Mouse (Mus musculus): ENCODE measurements at regions not wholly inside any gene's neighbourhood (a gene's known extent, or its start where the extent isn't known, plus 50 kb on each side); places are given as distances from the start of the nearest gene placed in this dataset.

GRCm38 (mm10) chr2:30525295-30525694 is 51.3 kb upstream of the Ier5l start:
- DNase-seq, result no peak

- DNase-seq, result no peak
These were observed 51.8 kb upstream of the Ier5l start for GRCm38 (mm10) chr2:30525831-30526230.

GRCm38 (mm10) chr2:30527495-30527894 is 53.5 kb upstream of the Ier5l start:
- DNase-seq, result no peak

- no peak for DNase-seq
These were observed 58.9 kb upstream of the Ier5l start for GRCm38 (mm10) chr2:30532948-30533347.

GRCm38 (mm10) chr2:30533367-30533766 is 59.3 kb upstream of the Ier5l start:
- no peak for DNase-seq

GRCm38 (mm10) chr2:30534485-30534884 is 60.4 kb upstream of the Cstad start:
- DNase-seq, result no peak

- no peak for DNase-seq
These were observed 55.5 kb upstream of the Cstad start for GRCm38 (mm10) chr2:30539305-30539704.

GRCm38 (mm10) chr2:30541541-30541940 is 53.3 kb upstream of the Cstad start:
- DNase-seq, result peak; percentile 27 to 67

GRCm38 (mm10) chr2:30544782-30545435 is 49.9 kb upstream of the Cstad start:
- peak; percentile 86 to 96 for DNase-seq
